Mouse (Mus musculus) midbrain, embryonic 12.5 days (tissue): Measurements from ENCODE around the gene Vps4a. TPM values are rescaled to one million over a fixed set of nuclear protein-coding genes. Genes with fewer than 3 reads are reported as not detected.
A peak's percentile ranks its signal among the peaks of the same experiment; 100 is the strongest.
"Not testable (repeated sequence)": the region's sequence is repeated elsewhere in the genome, so short reads cannot be mapped to it uniquely, and the experiment has no call there.

ENCODE experiments used
- ATAC-seq: fragments of 200-750 bp; cut with Nextera tagmentation; 2 replicates; pipeline ENCODE4 v1.8.0; 2017; ENCODE audit warnings: low read depth, moderate TSS enrichment, moderate library complexity; ENCODE audit not compliant: low FRiP score
- H3K27ac ChIP-seq: fragments of 300-500 bp; sonication (generic); replicated peaks from 2 replicates; pipeline ENCODE4 v1.5.1; 2016; ENCODE audit warnings: mild to moderate bottlenecking
- H3K27me3 ChIP-seq: fragments of 300-500 bp; sonication (generic); 2 replicates; pipeline ENCODE4 v1.6.1; 2016; ENCODE audit warnings: mild to moderate bottlenecking
- H3K36me3 ChIP-seq: fragments of 300-500 bp; sonication (generic); 2 replicates; pipeline ENCODE4 v1.6.1; 2016
- H3K4me1 ChIP-seq: fragments of 300-500 bp; sonication (generic); 2 replicates; pipeline ENCODE4 v1.6.1; 2016
- H3K4me2 ChIP-seq: fragments of 300-500 bp; sonication (generic); replicated peaks from 2 replicates; pipeline ENCODE4 v1.6.1; 2016; ENCODE audit warnings: mild to moderate bottlenecking, moderate library complexity
- H3K4me3 ChIP-seq: fragments of 300-500 bp; sonication (generic); 2 replicates; pipeline ENCODE4 v1.5.1; 2016; ENCODE audit warnings: mild to moderate bottlenecking
- H3K9ac ChIP-seq: fragments of 300-500 bp; sonication (generic); replicated peaks from 2 replicates; pipeline ENCODE4 v1.6.1; 2016; ENCODE audit warnings: mild to moderate bottlenecking, moderate library complexity
- H3K9me3 ChIP-seq: fragments of 300-500 bp; sonication (generic); 2 replicates; pipeline ENCODE4 v1.6.1; 2016; ENCODE audit warnings: mild to moderate bottlenecking
- WGBS: fragments of 180-500 bp; shearing (Covaris S2); methylation state at CpG from one replicate; pipeline ENCODE4 v1.1.7; 2016; 5-methylcytosine and 5-hydroxymethylcytosine counted together
- polyA plus RNA-seq: library from polyadenylated mRNA; unstranded; fragments of >200 nt; fragmentation: Nextera tagmentation; extraction: Ambion mirVana; gene quantifications from 2 replicates; pipeline ENCODE4 v1.2.1, GENCODE M21; 2016

Vps4a gene
- polyA plus RNA-seq: 97.4 and 98.1 TPM in 2 replicates

- WGBS: 4% methylated on average over 64 of the region's 66 CpGs
- Histone ChIP-seq H3K27ac (peak within 1 kb of the TSS; percentile 76), H3K4me2 (peak within 1 kb of the TSS; percentile 70), H3K27me3 (no peaks in the 10 kb centered on the region), H3K9me3 (no peaks in the 10 kb centered on the region), H3K36me3 (no peaks in the 10 kb centered on the region), H3K9ac (peak within 1 kb of the TSS; percentile 98), H3K4me1 (peaks cover 16% of the 10 kb centered on the region), H3K4me3 (peak within 1 kb of the TSS; percentile 99)
- peak; percentile 94 for ATAC-seq
Observed at GRCm38 (mm10) chr8:107030650-107031576, at the start of gene Vps4a. Gene Vps4a (plus strand): TSS chr8:107031222.

- Histone ChIP-seq H3K36me3 (no peaks in the 10 kb centered on the region), H3K9me3 (no peaks in the 10 kb centered on the region), H3K4me3 (no peak overlapping the region), H3K27ac (no peak overlapping the region), H3K4me2 (no peak overlapping the region), H3K27me3 (no peaks in the 10 kb centered on the region), H3K9ac (no peak overlapping the region), H3K4me1 (no peaks in the 10 kb centered on the region)
- WGBS: 87% methylated on average over 9 of the region's 9 CpGs
- ATAC-seq: no peak
Observed at GRCm38 (mm10) chr8:106985404-106985821, 45.6 kb upstream of the Vps4a start.

GRCm38 (mm10) chr8:106985951-106986350 lies 45.1 kb upstream of the Vps4a start:
- Histone ChIP-seq H3K27ac (no peak overlapping the region), H3K9me3 (no peaks in the 10 kb centered on the region), H3K4me3 (no peak overlapping the region), H3K4me1 (no peaks in the 10 kb centered on the region), H3K27me3 (no peaks in the 10 kb centered on the region), H3K9ac (no peak overlapping the region), H3K36me3 (0 out of 2 replicates have a peak, but pooled peaks cover 1% of the 10 kb centered on the region), H3K4me2 (no peak overlapping the region)
- no peak for ATAC-seq

- Histone ChIP-seq H3K4me2 (no peak overlapping the region), H3K9ac (no peak overlapping the region), H3K27me3 (no peaks in the 10 kb centered on the region), H3K9me3 (no peaks in the 10 kb centered on the region), H3K4me1 (no peaks in the 10 kb centered on the region), H3K36me3 (peaks cover 13% of the 10 kb centered on the region), H3K4me3 (no peak overlapping the region), H3K27ac (no peak overlapping the region)
- ATAC-seq: no peak
Observed at GRCm38 (mm10) chr8:106987557-106987956, 43.5 kb upstream of the Vps4a start.

GRCm38 (mm10) chr8:106991393-106991792 lies 39.6 kb upstream of the Vps4a start:
- Histone ChIP-seq H3K4me2 (no peak overlapping the region), H3K9me3 (no peaks in the 10 kb centered on the region), H3K27me3 (no peaks in the 10 kb centered on the region), H3K9ac (no peak overlapping the region), H3K4me1 (no peaks in the 10 kb centered on the region), H3K36me3 (peaks cover 15% of the 10 kb centered on the region), H3K27ac (no peak overlapping the region), H3K4me3 (no peak overlapping the region)
- 95% methylated on average over 7 of the region's 7 CpGs for WGBS
- no peak for ATAC-seq

- H3K9ac ChIP-seq, H3K27ac ChIP-seq, H3K4me3 ChIP-seq, H3K9me3 ChIP-seq, H3K27me3 ChIP-seq, H3K4me1 ChIP-seq, ATAC-seq, H3K4me2 ChIP-seq: not testable (repeated sequence)
- H3K36me3 ChIP-seq: peaks cover 17% of the 10 kb centered on the region
- WGBS: 86% methylated on average over 4 of the region's 4 CpGs
Observed at GRCm38 (mm10) chr8:106996339-106996738, 34.7 kb upstream of the Vps4a start.

- H3K27ac ChIP-seq: no peak overlapping the region
- no peak overlapping the region for H3K9ac ChIP-seq
- no peak for ATAC-seq
- H3K9me3 ChIP-seq: no peaks in the 10 kb centered on the region
- H3K4me2 ChIP-seq: no peak overlapping the region
- 87% methylated on average over 4 of the region's 4 CpGs for WGBS
- peaks cover 10% of the 10 kb centered on the region; the same call in 1 of the 2 replicates for H3K36me3 ChIP-seq
- H3K4me1 ChIP-seq: no peaks in the 10 kb centered on the region
- H3K4me3 ChIP-seq: no peak overlapping the region
- no peaks in the 10 kb centered on the region for H3K27me3 ChIP-seq
Observed at GRCm38 (mm10) chr8:106997416-106997815, 33.6 kb upstream of the Vps4a start.

GRCm38 (mm10) chr8:106999068-106999467 lies 32.0 kb upstream of the Vps4a start:
- Histone ChIP-seq H3K4me2 (no peak overlapping the region), H3K4me1 (no peaks in the 10 kb centered on the region), H3K9me3 (no peaks in the 10 kb centered on the region), H3K9ac (no peak overlapping the region), H3K27me3 (no peaks in the 10 kb centered on the region), H3K4me3 (no peak overlapping the region), H3K27ac (no peak overlapping the region), H3K36me3 (peaks cover 7% of the 10 kb centered on the region; the same call in 1 of the 2 replicates)
- no peak for ATAC-seq
- 92% methylated on average over 1 of the region's 1 CpGs for WGBS

GRCm38 (mm10) chr8:107002532-107002931 lies 28.5 kb upstream of the Vps4a start:
- Histone ChIP-seq H3K9ac (no peak overlapping the region), H3K27ac (no peak overlapping the region), H3K4me3 (no peak overlapping the region), H3K36me3 (no peaks in the 10 kb centered on the region), H3K9me3 (no peaks in the 10 kb centered on the region), H3K4me1 (no peaks in the 10 kb centered on the region), H3K4me2 (no peak overlapping the region), H3K27me3 (no peaks in the 10 kb centered on the region)
- WGBS: 44% methylated on average over 5 of the region's 5 CpGs
- peak; percentile 41; the same call in 1 of the 2 replicates for ATAC-seq

- Histone ChIP-seq H3K9me3 (no peaks in the 10 kb centered on the region), H3K27ac (no peak overlapping the region), H3K4me1 (no peaks in the 10 kb centered on the region), H3K27me3 (no peaks in the 10 kb centered on the region), H3K9ac (no peak overlapping the region), H3K36me3 (peaks cover 29% of the 10 kb centered on the region), H3K4me2 (no peak overlapping the region), H3K4me3 (no peak overlapping the region)
- 96% methylated on average over 3 of the region's 3 CpGs for WGBS
- ATAC-seq: no peak
Observed at GRCm38 (mm10) chr8:107007795-107008194, 23.2 kb upstream of the Vps4a start.

GRCm38 (mm10) chr8:107012666-107013065 lies 18.4 kb upstream of the Vps4a start:
- no peaks in the 10 kb centered on the region for H3K27me3 ChIP-seq
- H3K4me3 ChIP-seq: no peak overlapping the region
- H3K9ac ChIP-seq: no peak overlapping the region
- peaks cover 29% of the 10 kb centered on the region for H3K36me3 ChIP-seq
- no peak for ATAC-seq
- no peaks in the 10 kb centered on the region for H3K4me1 ChIP-seq
- no peak overlapping the region for H3K4me2 ChIP-seq
- H3K27ac ChIP-seq: no peak overlapping the region
- H3K9me3 ChIP-seq: no peaks in the 10 kb centered on the region
- WGBS: 89% methylated on average over 2 of the region's 2 CpGs

- Histone ChIP-seq H3K27me3 (no peaks in the 10 kb centered on the region), H3K4me2 (no peak overlapping the region), H3K36me3 (peaks cover 26% of the 10 kb centered on the region), H3K27ac (no peak overlapping the region), H3K9ac (no peak overlapping the region), H3K4me3 (no peak overlapping the region), H3K9me3 (no peaks in the 10 kb centered on the region), H3K4me1 (no peaks in the 10 kb centered on the region)
- ATAC-seq: no peak
- 89% methylated on average over 1 of the region's 1 CpGs for WGBS
Observed at GRCm38 (mm10) chr8:107014915-107015314, 16.1 kb upstream of the Vps4a start.
